Mouse (Mus musculus) bone marrow macrophage, adult 2 months (primary cell): ENCODE measurements around the gene Ifit1bl2. TPM values are rescaled to one million over a fixed set of nuclear protein-coding genes. Genes with fewer than 3 reads are reported as not detected.
A peak's percentile ranks its signal among the peaks of the same experiment; 100 is the strongest.

Experiments used
- H3K27ac ChIP-seq: 2 replicates; pipeline ENCODE4 v1.5.1; 2012; ENCODE audit warnings: low read depth, low read length; ENCODE audit not compliant: insufficient read depth
- H3K4me1 ChIP-seq: 2 replicates; pipeline ENCODE4 v1.6.1; 2012; ENCODE audit warnings: low read length; ENCODE audit not compliant: control insufficient read depth, insufficient read depth
- H3K4me3 ChIP-seq: 2 replicates; pipeline ENCODE4 v1.5.1; 2012; ENCODE audit warnings: mild to moderate bottlenecking, low read length, moderate library complexity; ENCODE audit not compliant: insufficient read depth
- CTCF ChIP-seq: IDR thresholded peaks from 2 replicates; pipeline ENCODE4 v1.5.1; 2012; ENCODE audit warnings: low read depth, mild to moderate bottlenecking, low read length, moderate library complexity
- POLR2A ChIP-seq: IDR thresholded peaks from 2 replicates; pipeline ENCODE4 v1.6.1; 2012; ENCODE audit warnings: mild to moderate bottlenecking, low read depth, low read length, borderline replicate concordance
- polyA plus RNA-seq: library from polyadenylated mRNA; stranded (reverse); fragments of >200 nt; gene quantifications from 2 replicates; pipeline ENCODE4 v1.2.4, GENCODE M21; 2012; ENCODE audit not compliant: missing spikeins, insufficient read depth, insufficient read length

The Ifit1bl2 gene
- polyA plus RNA-seq, result 0.25 and 0.33 TPM in 2 replicates

- H3K27ac ChIP-seq, result no peak within 1 kb of the TSS
- H3K4me3 ChIP-seq, result peak within 1 kb of the TSS; percentile 39
- peaks cover 2% of the 10 kb centered on the region; the same call in 1 of the 2 replicates for H3K4me1 ChIP-seq
- TF ChIP-seq CTCF, result no peak
- TF ChIP-seq POLR2A, result no peak
These were observed at the start of gene Ifit1bl2, which contains the start of gene Ifit1 for GRCm38 (mm10) chr19:34640623-34641022. Ifit1bl2 (minus strand) TSS chr19:34640743. Ifit1 (plus strand) TSS chr19:34640871.

- Histone ChIP-seq H3K27ac (no peak overlapping the region), H3K4me1 (peaks cover 3% of the 10 kb centered on the region; the same call in 1 of the 2 replicates), H3K4me3 (no peak overlapping the region)
- TF ChIP-seq POLR2A, result no peak
- no peak for TF ChIP-seq CTCF
These were observed 45.0 kb upstream of the Ifit1bl2 start for GRCm38 (mm10) chr19:34685530-34685929.

- TF ChIP-seq POLR2A, result no peak
- TF ChIP-seq CTCF, result peak; percentile 28; the same call in 1 of the 2 replicates
These were observed 44.3 kb upstream of the Ifit1bl2 start for GRCm38 (mm10) chr19:34684857-34685256.

GRCm38 (mm10) chr19:34678428-34678827 is 37.9 kb upstream of the Ifit1bl2 start:
- no peak overlapping the region for H3K4me3 ChIP-seq
- H3K4me1 ChIP-seq, result peaks cover 6% of the 10 kb centered on the region; the same call in 1 of the 2 replicates

More at GRCm38 (mm10) chr19:34684857-34685256, 44.3 kb upstream of the Ifit1bl2 start:
- Histone ChIP-seq H3K27ac (no peak overlapping the region), H3K4me3 (no peak overlapping the region), H3K4me1 (peaks cover 3% of the 10 kb centered on the region; the same call in 1 of the 2 replicates)

GRCm38 (mm10) chr19:34673476-34673875 is 32.9 kb upstream of the Ifit1bl2 start:
- Histone ChIP-seq H3K4me3 (no peak overlapping the region), H3K27ac (no peak overlapping the region), H3K4me1 (peaks cover 2% of the 10 kb centered on the region; the same call in 1 of the 2 replicates)
- TF ChIP-seq POLR2A (no peak), CTCF (no peak)

More at GRCm38 (mm10) chr19:34678428-34678827, 37.9 kb upstream of the Ifit1bl2 start:
- no peak for TF ChIP-seq CTCF
- TF ChIP-seq POLR2A, result no peak
- no peak overlapping the region for H3K27ac ChIP-seq

- H3K4me3 ChIP-seq, result no peak overlapping the region
- H3K27ac ChIP-seq, result no peak overlapping the region
- TF ChIP-seq POLR2A (no peak), CTCF (peak; percentile 88)
- H3K4me1 ChIP-seq, result peaks cover 2% of the 10 kb centered on the region; the same call in 1 of the 2 replicates
These were observed 25.6 kb upstream of the Ifit1bl2 start for GRCm38 (mm10) chr19:34666127-34666526.

GRCm38 (mm10) chr19:34662740-34663139 is 22.2 kb upstream of the Ifit1bl2 start:
- Histone ChIP-seq H3K4me1 (peaks cover 2% of the 10 kb centered on the region; the same call in 1 of the 2 replicates), H3K27ac (no peak overlapping the region), H3K4me3 (no peak overlapping the region)
- TF ChIP-seq CTCF (no peak), POLR2A (no peak)

GRCm38 (mm10) chr19:34662067-34662507 is 21.5 kb upstream of the Ifit1bl2 start:
- no peak overlapping the region for H3K27ac ChIP-seq
- H3K4me3 ChIP-seq, result peak overlapping the region; percentile 57
- TF ChIP-seq POLR2A (no peak), CTCF (no peak; the same call in 1 of the 2 replicates)
- H3K4me1 ChIP-seq, result peaks cover 2% of the 10 kb centered on the region; the same call in 1 of the 2 replicates

GRCm38 (mm10) chr19:34656511-34657298 is 16.2 kb upstream of the Ifit1bl2 start:
- TF ChIP-seq POLR2A, result no peak
- no peak for TF ChIP-seq CTCF
- Histone ChIP-seq H3K4me3 (no peak overlapping the region), H3K4me1 (peaks cover 2% of the 10 kb centered on the region; the same call in 1 of the 2 replicates), H3K27ac (no peak overlapping the region)
